Mouse (Mus musculus) liver, embryonic 13.5 days (tissue): ENCODE results near the gene Ttll4. TPM values are rescaled to one million over a fixed set of nuclear protein-coding genes. Genes with fewer than 3 reads are reported as not detected.

ENCODE experiments used
- ATAC-seq: fragments of 200-750 bp; cut with Nextera tagmentation; 2 replicates; pipeline ENCODE4 v1.8.0; 2017; ENCODE audit warnings: low read depth, mild to moderate bottlenecking, moderate number of reproducible peaks, moderate library complexity
- DNase-seq: peaks from one replicate; pipeline ENCODE4 v3.0.0; 2022
- H3K27ac ChIP-seq: fragments of 300-500 bp; sonication (generic); 2 replicates; pipeline ENCODE4 v1.5.1; 2015; ENCODE audit warnings: moderate library complexity, mild to moderate bottlenecking, inconsistent platforms
- H3K27me3 ChIP-seq: fragments of 300-500 bp; sonication (generic); 2 replicates; pipeline ENCODE4 v1.6.1; 2015; ENCODE audit warnings: mild to moderate bottlenecking, inconsistent platforms
- H3K36me3 ChIP-seq: fragments of 300-500 bp; sonication (generic); 2 replicates; pipeline ENCODE4 v1.6.1; 2015; ENCODE audit warnings: mild to moderate bottlenecking, inconsistent platforms
- H3K4me1 ChIP-seq: fragments of 300-500 bp; sonication (generic); replicated peaks from 2 replicates; pipeline ENCODE4 v1.6.1; 2015; ENCODE audit warnings: inconsistent platforms
- H3K4me2 ChIP-seq: fragments of 300-500 bp; sonication (generic); 2 replicates; pipeline ENCODE4 v1.6.1; 2015; ENCODE audit warnings: inconsistent platforms, mild to moderate bottlenecking, moderate library complexity
- H3K4me3 ChIP-seq: fragments of 300-500 bp; sonication (generic); replicated peaks from 2 replicates; pipeline ENCODE4 v1.5.1; 2015; ENCODE audit warnings: mild to moderate bottlenecking, inconsistent platforms
- H3K9ac ChIP-seq: fragments of 300-500 bp; sonication (generic); 2 replicates; pipeline ENCODE4 v1.6.1; 2015; ENCODE audit warnings: mild to moderate bottlenecking, inconsistent platforms
- H3K9me3 ChIP-seq: fragments of 300-500 bp; sonication (generic); replicated peaks from 2 replicates; pipeline ENCODE4 v1.6.1; 2016; ENCODE audit warnings: inconsistent platforms
- WGBS: fragments of 180-500 bp; shearing (Covaris S2); methylation state at CpG from one replicate; pipeline ENCODE4 v1.1.7; 2015; ENCODE audit not compliant: insufficient replicate concordance; 5-methylcytosine and 5-hydroxymethylcytosine counted together
- polyA plus RNA-seq: library from polyadenylated mRNA; unstranded; fragments of >200 nt; fragmentation: Nextera tagmentation; extraction: Ambion mirVana; gene quantifications from 2 replicates; pipeline ENCODE4 v1.2.1, GENCODE M21; 2015

Gene Ttll4
- polyA plus RNA-seq, 1 experiment from 2014 or later, result 5.7 TPM

DNA sequence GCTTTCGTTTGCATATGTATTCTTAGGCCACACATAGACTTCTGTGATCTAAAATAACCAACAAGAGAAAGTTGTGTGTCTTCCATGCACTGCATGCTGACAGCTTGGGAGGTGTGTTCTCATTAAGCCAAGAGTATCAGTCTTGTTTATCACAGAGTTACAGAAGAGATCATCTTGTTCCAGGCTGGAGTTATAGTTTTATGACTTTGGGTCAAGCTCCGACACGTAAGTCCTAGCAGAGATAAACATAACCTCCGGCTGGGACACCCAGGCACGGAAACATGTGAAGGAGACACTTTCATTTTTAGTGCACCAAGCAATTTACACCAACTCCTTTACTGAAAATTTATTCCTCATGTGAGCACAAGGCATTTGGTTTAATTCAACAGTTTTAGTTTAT, 64.6 kb downstream of the Ttll4 start:
- 59% methylated on average over 5 of the region's 5 CpGs for WGBS
- no peak for ATAC-seq
- no peak overlapping the region for H3K27ac ChIP-seq

DNA sequence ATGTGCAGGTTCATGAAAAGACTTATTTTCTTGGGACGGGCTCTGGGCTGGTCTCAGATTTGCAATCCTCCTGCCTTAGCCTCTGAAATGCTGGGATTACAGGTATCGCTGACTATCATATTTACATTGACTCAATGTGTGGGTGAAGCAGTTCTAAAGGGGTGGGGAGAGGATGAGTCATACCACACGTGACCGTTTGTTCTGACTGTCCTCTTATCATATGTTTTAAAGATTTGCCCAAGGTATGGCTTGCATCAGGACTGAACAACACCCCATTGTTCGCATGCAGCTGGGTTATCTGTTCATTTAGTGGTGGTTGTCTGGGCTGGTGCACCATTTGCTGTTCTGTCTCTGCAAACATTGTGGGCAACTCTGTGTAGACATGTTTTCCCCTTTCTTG, 65.1 kb downstream of the Ttll4 start:
- H3K27me3 ChIP-seq, result no peaks in the 10 kb centered on the region
- no peaks in the 10 kb centered on the region for H3K36me3 ChIP-seq
- ATAC-seq (no peak), DNase-seq (no peak)
- H3K4me1 ChIP-seq, result no peaks in the 10 kb centered on the region
- no peak overlapping the region for H3K4me3 ChIP-seq
- H3K9me3 ChIP-seq, result no peaks in the 10 kb centered on the region
- no peak overlapping the region for H3K4me2 ChIP-seq
- H3K27ac ChIP-seq, result no peak overlapping the region
- WGBS, result 38% methylated on average over 5 of the region's 5 CpGs
- no peak overlapping the region for H3K9ac ChIP-seq

More for the DNA sequence above, 64.6 kb downstream of the Ttll4 start:
- no peaks in the 10 kb centered on the region for H3K27me3 ChIP-seq
- H3K4me1 ChIP-seq, result no peaks in the 10 kb centered on the region
- H3K9me3 ChIP-seq, result no peaks in the 10 kb centered on the region
- no peak overlapping the region for H3K4me3 ChIP-seq
- DNase-seq, result no peak
- no peak overlapping the region for H3K9ac ChIP-seq
- H3K36me3 ChIP-seq, result no peaks in the 10 kb centered on the region
- H3K4me2 ChIP-seq, result no peak overlapping the region

DNA sequence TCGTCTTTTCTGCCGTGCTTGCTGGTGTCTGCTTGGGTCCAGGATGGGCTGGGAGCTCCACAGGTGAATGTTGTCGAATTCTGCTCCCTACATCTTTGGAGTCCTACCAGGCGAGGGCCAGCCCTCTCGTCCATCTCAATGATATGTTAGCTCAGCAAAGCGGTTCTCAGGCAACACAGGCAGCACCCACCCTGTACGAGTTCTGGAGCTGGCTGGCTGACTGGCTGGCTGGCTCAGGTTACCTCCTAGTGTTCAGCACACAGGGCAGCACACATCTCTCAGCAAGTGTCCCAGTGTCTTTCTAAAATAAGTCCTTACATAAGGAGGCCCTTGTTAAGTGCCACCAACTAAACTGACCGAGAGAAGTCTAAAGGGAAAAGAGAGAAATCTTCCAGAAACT, 66.9 kb downstream of the Ttll4 start:
- H3K4me1 ChIP-seq, result no peaks in the 10 kb centered on the region
- ATAC-seq, result no peak
- H3K9me3 ChIP-seq, result no peaks in the 10 kb centered on the region
- WGBS, result 53% methylated on average over 8 of the region's 8 CpGs
- H3K36me3 ChIP-seq, result no peaks in the 10 kb centered on the region
- no peak overlapping the region for H3K9ac ChIP-seq
- H3K27ac ChIP-seq, result no peak overlapping the region
- H3K4me3 ChIP-seq, result no peak overlapping the region
- no peak for DNase-seq
- H3K27me3 ChIP-seq, result no peaks in the 10 kb centered on the region
- H3K4me2 ChIP-seq, result no peak overlapping the region

DNA sequence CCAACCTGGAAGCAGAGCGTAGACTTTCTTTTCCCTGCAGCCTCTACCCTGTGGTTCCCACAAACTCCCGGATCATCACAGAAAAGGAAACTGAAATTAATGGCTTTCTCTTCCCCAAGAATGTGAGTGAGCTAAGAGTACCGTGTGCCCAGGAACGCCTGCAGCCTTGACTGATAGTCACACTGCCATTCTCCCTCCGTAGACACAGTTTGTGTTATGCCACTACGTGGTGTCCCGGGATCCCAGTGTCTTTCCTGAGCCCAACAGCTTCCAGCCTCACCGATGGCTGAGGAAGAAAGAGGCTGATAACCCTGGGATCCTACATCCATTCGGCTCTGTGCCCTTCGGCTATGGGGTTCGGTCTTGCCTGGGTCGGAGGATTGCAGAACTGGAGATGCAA, 75.4 kb downstream of the Ttll4 start:
- WGBS, result 70% methylated on average over 12 of the region's 12 CpGs
- Histone ChIP-seq H3K4me1 (no peaks in the 10 kb centered on the region), H3K4me2 (no peak overlapping the region), H3K27me3 (no peaks in the 10 kb centered on the region), H3K36me3 (no peaks in the 10 kb centered on the region), H3K9me3 (no peaks in the 10 kb centered on the region), H3K27ac (no peak overlapping the region), H3K4me3 (no peak overlapping the region), H3K9ac (no peak overlapping the region)
- ATAC-seq (no peak), DNase-seq (no peak)

DNA sequence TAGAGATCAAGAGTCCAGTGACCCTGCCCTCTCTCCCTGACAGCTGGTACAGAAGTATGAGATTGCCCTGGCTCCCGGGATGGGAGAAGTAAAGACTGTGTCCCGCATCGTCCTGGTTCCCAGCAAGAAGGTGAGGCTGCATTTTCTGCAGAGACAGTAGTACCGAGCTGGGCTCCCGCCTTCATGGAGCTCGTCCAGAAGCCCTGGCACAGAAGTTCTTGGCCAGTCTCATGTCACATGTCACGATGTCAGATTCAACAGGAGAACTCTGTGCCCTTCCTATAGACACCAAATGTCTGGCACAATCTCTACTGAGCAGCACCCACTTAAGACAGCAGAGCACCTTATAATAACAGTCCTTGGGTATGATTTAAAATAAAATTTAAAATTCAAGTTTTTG, 76.0 kb downstream of the Ttll4 start:
- no peaks in the 10 kb centered on the region for H3K27me3 ChIP-seq
- no peak overlapping the region for H3K4me3 ChIP-seq
- H3K9ac ChIP-seq, result no peak overlapping the region
- no peak overlapping the region for H3K27ac ChIP-seq
- H3K9me3 ChIP-seq, result no peaks in the 10 kb centered on the region
- DNase-seq (no peak), ATAC-seq (no peak)
- no peaks in the 10 kb centered on the region for H3K4me1 ChIP-seq
- H3K36me3 ChIP-seq, result no peaks in the 10 kb centered on the region
- H3K4me2 ChIP-seq, result no peak overlapping the region
- WGBS, result 70% methylated on average over 7 of the region's 7 CpGs

DNA sequence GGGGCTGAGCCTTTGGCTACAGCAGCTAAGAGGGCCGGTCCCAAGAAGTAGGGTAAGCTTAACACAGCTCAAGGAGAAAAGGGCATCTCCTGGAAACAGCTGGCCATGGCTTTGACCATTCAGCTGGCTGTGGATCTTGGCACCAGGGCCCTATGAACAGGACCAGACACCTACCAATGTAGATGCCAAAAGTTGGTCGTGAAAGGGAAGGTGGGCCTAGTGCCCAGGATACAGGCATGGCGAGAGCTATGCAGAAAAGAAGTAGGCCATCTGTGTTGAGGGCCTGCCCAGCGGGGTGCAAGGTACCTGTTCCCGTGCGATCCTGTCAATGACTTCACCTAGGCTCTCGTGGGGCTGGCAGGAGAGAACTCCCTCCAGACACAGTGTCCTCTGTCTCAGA, 79.3 kb downstream of the Ttll4 start:
- 64% methylated on average over 7 of the region's 7 CpGs for WGBS
- H3K9ac ChIP-seq, result no peak overlapping the region
- no peak for ATAC-seq

DNA sequence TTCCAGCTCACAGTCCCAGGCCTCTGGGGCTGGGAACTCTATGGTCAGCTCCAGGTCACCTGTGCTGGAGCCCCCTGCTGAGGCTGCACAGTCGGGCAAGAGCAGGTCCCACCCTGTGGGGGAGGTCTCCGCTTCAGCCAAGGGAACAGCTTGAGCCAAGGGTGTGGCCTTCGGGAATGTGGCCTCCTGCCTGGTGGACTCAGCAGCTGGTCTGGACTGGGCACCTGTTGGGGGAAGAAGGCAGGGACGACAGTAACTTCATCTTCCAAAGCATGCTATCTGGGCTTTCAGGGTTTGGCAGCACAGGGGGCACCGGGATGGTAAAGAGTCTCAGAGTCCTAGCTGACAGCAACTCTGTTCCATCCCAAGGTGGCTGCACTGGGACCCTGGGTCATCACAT, 85.8 kb downstream of the Ttll4 start:
- H3K9ac ChIP-seq, result no peak overlapping the region
- WGBS, result 60% methylated on average over 5 of the region's 5 CpGs
- peaks cover 25% of the 10 kb centered on the region for H3K27me3 ChIP-seq
- H3K27ac ChIP-seq, result no peak overlapping the region
- DNase-seq (no peak), ATAC-seq (no peak)
- no peaks in the 10 kb centered on the region for H3K36me3 ChIP-seq
- H3K9me3 ChIP-seq, result no peaks in the 10 kb centered on the region
- H3K4me2 ChIP-seq, result no peak overlapping the region
- peaks cover 8% of the 10 kb centered on the region; the same call in 1 of the 2 replicates for H3K4me1 ChIP-seq
- no peak overlapping the region for H3K4me3 ChIP-seq

More for the DNA sequence above, 79.3 kb downstream of the Ttll4 start:
- no peaks in the 10 kb centered on the region for H3K36me3 ChIP-seq
- H3K4me2 ChIP-seq, result no peak overlapping the region
- no peak overlapping the region for H3K27ac ChIP-seq
- DNase-seq, result no peak
- H3K27me3 ChIP-seq, result 0 out of 2 replicates have a peak, but pooled peaks cover 3% of the 10 kb centered on the region
- H3K4me1 ChIP-seq, result no peaks in the 10 kb centered on the region
- no peaks in the 10 kb centered on the region for H3K9me3 ChIP-seq
- H3K4me3 ChIP-seq, result no peak overlapping the region

DNA sequence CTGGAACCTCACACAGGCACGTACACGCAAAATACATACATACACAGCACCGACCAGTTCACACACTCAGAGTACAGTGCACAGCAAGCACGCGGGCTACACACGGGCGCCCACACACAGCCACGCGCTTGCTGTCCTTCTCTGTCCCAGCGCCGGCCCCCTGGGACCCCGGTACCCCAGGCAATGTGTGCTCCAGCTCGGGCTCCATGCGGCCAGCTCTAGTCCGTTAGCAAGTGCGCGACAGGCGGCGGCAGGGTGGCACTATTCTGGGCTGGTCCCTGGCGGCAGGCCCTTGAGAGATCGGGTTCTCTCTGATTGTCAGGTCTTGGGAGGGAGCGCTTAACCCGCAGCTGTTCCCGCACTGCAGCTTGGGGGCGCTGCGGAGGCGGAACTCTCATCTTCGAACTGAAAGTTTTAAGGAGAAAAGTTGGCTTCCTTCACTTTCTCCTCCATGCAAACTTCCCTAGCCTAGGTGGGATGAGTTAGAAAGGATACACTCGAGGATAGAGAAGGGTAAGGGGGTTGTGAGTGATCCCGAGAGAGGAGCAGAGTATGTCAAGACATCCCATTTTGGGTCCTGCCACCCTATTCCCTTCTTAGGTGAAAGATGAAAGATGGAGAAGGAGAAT, 87.2 kb downstream of the Ttll4 start, which contains the start of gene Prkag3:
Gene Prkag3, minus strand, starts transcription at position 579 of the 629 bp plus-strand sequence.
- 11% methylated on average over 30 of the region's 30 CpGs for WGBS
- peak within 1 kb of the TSS; percentile 26; the same call in 1 of the 2 replicates for H3K4me3 ChIP-seq
- ATAC-seq (no peak), DNase-seq (peak; percentile 11)
- H3K27me3 ChIP-seq, result peaks cover 25% of the 10 kb centered on the region
- no peaks in the 10 kb centered on the region for H3K9me3 ChIP-seq
- peaks cover 8% of the 10 kb centered on the region; the same call in 1 of the 2 replicates for H3K4me1 ChIP-seq
- H3K9ac ChIP-seq, result no peak within 1 kb of the TSS
- H3K27ac ChIP-seq, result no peak within 1 kb of the TSS
- no peaks in the 10 kb centered on the region for H3K36me3 ChIP-seq
- H3K4me2 ChIP-seq, result peak within 1 kb of the TSS; percentile 57

DNA sequence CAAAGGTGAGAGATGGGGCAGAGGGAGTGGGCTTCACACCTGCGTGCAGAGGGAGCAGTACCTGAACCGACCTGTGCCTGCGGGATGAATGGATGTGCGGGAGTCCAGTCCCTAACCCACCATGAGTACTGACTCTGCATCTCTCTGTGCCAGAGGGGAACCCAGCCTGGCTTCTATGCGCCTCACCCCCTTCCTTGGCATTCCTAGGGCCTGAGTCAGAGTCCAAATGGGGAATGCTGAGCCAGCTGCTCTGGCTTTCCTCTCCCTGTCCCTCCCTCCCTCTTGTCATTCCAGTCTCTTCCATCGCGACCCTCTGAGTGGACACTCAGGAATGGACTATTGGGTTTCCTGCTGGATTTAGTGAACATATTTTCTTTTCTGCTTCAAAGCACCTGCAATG, 87.8 kb downstream of the Ttll4 start:
- no peak overlapping the region for H3K4me3 ChIP-seq
- H3K27me3 ChIP-seq, result peaks cover 25% of the 10 kb centered on the region

DNA sequence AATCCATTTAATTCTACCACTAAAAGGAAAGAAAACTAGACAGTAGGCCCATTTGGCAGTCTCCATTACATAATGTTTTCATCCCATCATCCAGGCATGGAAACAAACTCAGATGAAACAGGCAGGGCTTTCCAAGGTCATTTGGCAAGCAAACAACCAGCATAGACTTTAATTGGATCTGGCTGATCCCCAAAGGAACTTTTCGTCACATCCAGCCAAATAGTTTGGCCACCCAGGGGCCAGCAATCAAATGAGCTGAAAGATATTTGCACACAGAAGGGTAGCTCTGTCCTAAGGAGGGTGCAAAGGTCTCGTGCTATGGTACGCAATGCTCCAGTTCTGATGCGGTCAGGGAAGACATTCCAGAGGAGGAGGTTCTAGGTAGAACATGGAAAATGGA, 89.1 kb downstream of the Ttll4 start:
- H3K4me1 ChIP-seq, result peaks cover 8% of the 10 kb centered on the region; the same call in 1 of the 2 replicates
- no peaks in the 10 kb centered on the region for H3K36me3 ChIP-seq
- H3K4me2 ChIP-seq, result no peak overlapping the region
- no peak for ATAC-seq
- no peak overlapping the region for H3K9ac ChIP-seq
- H3K9me3 ChIP-seq, result no peaks in the 10 kb centered on the region
- no peak overlapping the region for H3K27ac ChIP-seq
- 65% methylated on average over 4 of the region's 4 CpGs for WGBS
- no peak for DNase-seq
- peaks cover 23% of the 10 kb centered on the region for H3K27me3 ChIP-seq
- H3K4me3 ChIP-seq, result no peak overlapping the region

More for the DNA sequence above, 87.8 kb downstream of the Ttll4 start:
- Histone ChIP-seq H3K9me3 (no peaks in the 10 kb centered on the region), H3K36me3 (no peaks in the 10 kb centered on the region), H3K4me1 (peaks cover 8% of the 10 kb centered on the region; the same call in 1 of the 2 replicates), H3K9ac (no peak overlapping the region), H3K4me2 (no peak overlapping the region), H3K27ac (no peak overlapping the region)
- 42% methylated on average over 7 of the region's 7 CpGs for WGBS
- ATAC-seq (no peak), DNase-seq (no peak)

DNA sequence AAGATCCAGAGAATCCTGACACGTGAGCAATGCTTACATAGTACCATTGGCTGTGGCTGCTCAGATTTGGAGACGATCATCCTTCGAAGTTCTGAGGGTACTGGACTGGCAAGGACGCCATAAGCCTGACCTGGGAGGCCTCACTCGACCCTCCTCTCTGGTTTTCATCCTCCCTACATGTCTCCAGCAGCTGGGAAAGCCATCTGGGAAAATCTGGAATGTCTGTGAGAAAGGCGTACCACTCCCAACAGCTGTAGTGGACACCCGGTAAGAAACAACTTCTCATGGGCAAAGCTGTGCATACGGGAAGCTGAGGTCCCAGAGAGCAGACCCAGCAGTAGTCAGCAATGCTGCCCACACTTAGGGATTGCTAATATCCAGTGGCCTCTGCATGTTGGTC, 90.6 kb downstream of the Ttll4 start:
- Histone ChIP-seq H3K9me3 (no peaks in the 10 kb centered on the region), H3K4me1 (peaks cover 8% of the 10 kb centered on the region; the same call in 1 of the 2 replicates), H3K4me3 (no peak overlapping the region), H3K27me3 (peaks cover 21% of the 10 kb centered on the region), H3K4me2 (no peak overlapping the region), H3K27ac (no peak overlapping the region), H3K36me3 (no peaks in the 10 kb centered on the region), H3K9ac (no peak overlapping the region)
- DNase-seq, result no peak
- WGBS, result 71% methylated on average over 8 of the region's 8 CpGs
- ATAC-seq, result no peak

DNA sequence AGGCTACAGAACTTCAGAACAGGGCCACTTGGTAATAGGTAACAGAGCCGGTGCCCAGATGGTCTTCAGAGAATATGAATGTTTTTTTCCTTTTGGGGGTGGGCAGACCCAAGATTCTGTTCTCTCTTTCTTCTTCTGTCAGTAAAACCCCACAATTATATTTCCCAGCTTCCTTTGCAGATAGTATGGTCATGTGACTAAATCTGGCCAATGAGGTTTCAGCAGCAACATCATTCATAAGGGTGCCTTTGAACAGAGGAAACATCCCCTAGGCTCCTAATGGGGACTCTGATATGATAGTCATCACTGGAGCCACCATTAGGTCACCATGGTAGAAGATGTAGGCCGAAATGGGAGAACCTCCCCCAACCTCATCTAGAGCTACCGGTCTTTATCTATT, 91.3 kb downstream of the Ttll4 start:
- Histone ChIP-seq H3K27ac (no peak overlapping the region), H3K4me1 (peaks cover 8% of the 10 kb centered on the region; the same call in 1 of the 2 replicates), H3K27me3 (peaks cover 14% of the 10 kb centered on the region; the same call in 1 of the 2 replicates), H3K9ac (no peak overlapping the region), H3K4me3 (no peak overlapping the region), H3K4me2 (no peak overlapping the region), H3K9me3 (no peaks in the 10 kb centered on the region), H3K36me3 (no peaks in the 10 kb centered on the region)
- DNase-seq (no peak), ATAC-seq (no peak)
- 81% methylated on average over 3 of the region's 3 CpGs for WGBS
